Mouse (Mus musculus) testis, adult 2 months (tissue): ENCODE measurements around the gene Apba2.

Source experiments
- CTCF ChIP-seq: fragments of 200-500 bp; IDR thresholded peaks from 2 replicates; pipeline ENCODE4 v1.5.1; 2012; ENCODE audit warnings: low read depth, mild to moderate bottlenecking, inconsistent platforms, low read length, moderate library complexity; ENCODE audit not compliant: control insufficient read depth, insufficient read depth, insufficient replicate concordance
- POLR2A ChIP-seq: fragments of 200-500 bp; IDR thresholded peaks from 2 replicates; pipeline ENCODE4 v1.6.1; 2012; ENCODE audit warnings: low read depth, mild to moderate bottlenecking, inconsistent platforms, low read length, moderate library complexity; ENCODE audit not compliant: control insufficient read depth

GRCm38 (mm10) chr7:64570914-64571313, 69.4 kb downstream of the Apba2 start:
- no peak for TF ChIP-seq CTCF
- TF ChIP-seq POLR2A = no peak
